In the genomic region with DNA sequence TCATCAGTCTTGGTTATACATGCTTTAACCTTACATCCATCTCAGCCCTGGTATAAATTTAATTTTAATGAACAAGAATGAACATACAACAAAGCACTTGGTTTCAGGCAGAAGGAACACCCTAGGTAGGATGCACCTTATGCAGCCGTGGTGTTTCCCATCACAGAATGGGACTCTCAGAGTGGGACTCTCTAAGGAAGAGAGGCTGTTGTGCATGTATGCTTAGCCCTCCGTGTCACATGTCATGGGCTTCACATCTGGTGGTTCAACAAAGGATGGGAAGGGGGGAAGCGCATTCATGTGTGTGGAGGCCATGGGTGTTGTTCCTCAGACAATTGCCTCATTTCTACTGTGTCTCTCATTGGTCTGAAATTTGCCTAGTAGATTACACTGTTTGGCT, we compare ENCODE assay signal across 25 mouse cellular contexts. TPM values are rescaled to one million over a fixed set of nuclear protein-coding genes. Genes with fewer than 3 reads are reported as not detected.
"Had no signal": no experiment of that assay in that cellular context is flagged by ENCODE, and none has a peak within 500 bp of the region (broad histone marks: within the 10 kb centered on the region; RNA-seq: fewer than 3 reads in every experiment).

No protein-coding gene starts in this region.

- ATAC-seq: liver, postnatal 0 days; lung, postnatal 0 days had no signal

- DNase-seq: liver, embryonic 13.5 days; liver, postnatal 0 days; lung, adult 2 months; lung, postnatal 14 days; lung, postnatal 36 days; midbrain, embryonic 14.5 days; right cerebral cortex, postnatal 14 days; spleen, adult 18-20 months; thymus, adult 18-20 months; thymus, postnatal 14 days; thymus, postnatal 36 days had no signal

- H3K36me3 ChIP-seq: liver, embryonic 13.5 days; liver, embryonic 15.5 days; lung, embryonic 15.5 days; midbrain, embryonic 12.5 days; neural tube, embryonic 12.5 days had no signal

- H3K4me1 ChIP-seq: liver, embryonic 13.5 days; liver, embryonic 15.5 days; megakaryocyte, embryonic 14.5 days had no signal

- H3K9ac ChIP-seq: liver, embryonic 13.5 days; liver, embryonic 15.5 days; liver, postnatal 0 days; lung, embryonic 15.5 days; midbrain, embryonic 12.5 days; neural tube, embryonic 12.5 days had no signal

- H3K27me3 ChIP-seq: liver, embryonic 13.5 days; liver, embryonic 15.5 days; lung, embryonic 15.5 days; neural tube, embryonic 12.5 days had no signal

- H3K4me2 ChIP-seq: liver, embryonic 13.5 days; liver, embryonic 15.5 days; lung, embryonic 15.5 days; midbrain, embryonic 12.5 days; neural tube, embryonic 12.5 days had no signal

- H3K27ac ChIP-seq: liver, embryonic 13.5 days; liver, embryonic 15.5 days; lung, embryonic 15.5 days; macrophage; midbrain, embryonic 12.5 days; neural tube, embryonic 12.5 days had no signal

- H3K4me3 ChIP-seq: liver, embryonic 13.5 days; liver, embryonic 15.5 days; lung, embryonic 15.5 days; megakaryocyte, embryonic 14.5 days; midbrain, embryonic 12.5 days; neural tube, embryonic 12.5 days had no signal

- H3K9me3 ChIP-seq: liver, embryonic 13.5 days; liver, embryonic 15.5 days; lung, embryonic 15.5 days; megakaryocyte, embryonic 14.5 days; midbrain, embryonic 12.5 days; neural tube, embryonic 12.5 days had no signal

RNA-seq across cellular contexts. Expression of a gene that starts 40.8 kb away (rescaled TPM):
- total RNA-seq: megakaryocyte progenitor cell, adult 5-6 weeks; midbrain, postnatal 0 days; monocyte, adult 5-6 weeks; neutrophil, adult 5-6 weeks had no signal
- polyA plus RNA-seq: liver, embryonic 13.5 days; liver, embryonic 15.5 days; liver, postnatal 0 days; macrophage; midbrain, embryonic 12.5 days; midbrain, embryonic 14.5 days; midbrain, postnatal 0 days; neural tube, embryonic 12.5 days; stomach, embryonic 14.5 days; stomach, embryonic 16.5 days; thymus, postnatal 0 days had no signal
